Mouse (Mus musculus): ENCODE measurements around the gene Dnajc28. TPM values are rescaled to one million over a fixed set of nuclear protein-coding genes. Genes with fewer than 3 reads are reported as not detected.

The Dnajc28 gene
- polyA plus RNA-seq, 1 experiment = 7.5 TPM

DNA sequence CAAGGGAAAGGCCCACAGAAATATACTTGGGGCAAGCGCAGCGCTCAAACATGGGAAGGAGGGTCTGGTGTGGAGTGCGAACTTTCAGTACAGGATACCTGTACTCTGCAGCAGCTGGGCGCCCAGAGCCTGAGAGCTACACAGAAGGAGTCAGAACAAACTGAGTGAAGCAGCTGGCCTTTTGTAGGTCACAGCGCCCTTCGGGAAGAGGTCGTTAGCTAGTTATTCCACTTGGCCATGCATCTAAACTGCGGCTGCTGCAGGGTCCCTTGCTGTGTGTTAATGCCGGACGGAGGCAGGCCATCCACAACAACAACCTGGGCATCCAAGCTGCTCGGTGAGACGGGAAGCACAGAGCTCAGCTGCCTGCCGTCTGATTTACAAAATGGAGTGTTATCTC lies 43.7 kb downstream of the Dnajc28 start:
- H3K27ac ChIP-seq (ENCODE audit: insufficient read depth, low read depth, low read length) = no peak overlapping the region
- H3K4me1 ChIP-seq (ENCODE audit: control insufficient read depth, insufficient read depth, low read length) = peaks cover 5% of the 10 kb centered on the region
- TF ChIP-seq POLR2A (IDR thresholded peaks at IDR 0.05; ENCODE audit: borderline replicate concordance, low read depth, low read length) (no peak), CTCF (IDR thresholded peaks at IDR 0.05; ENCODE audit: low read depth, low read length) (no peak)
- no peak overlapping the region for H3K4me3 ChIP-seq (ENCODE audit: insufficient read depth, low read length)

- no peak overlapping the region for H3K4me3 ChIP-seq (ENCODE audit: insufficient read depth, low read length)
- H3K27ac ChIP-seq (ENCODE audit: insufficient read depth, low read depth, low read length) = no peak overlapping the region
- peaks cover 2% of the 10 kb centered on the region; the same call in 1 of the 2 replicates for H3K4me1 ChIP-seq (ENCODE audit: control insufficient read depth, insufficient read depth, low read length)
- no peak for TF ChIP-seq POLR2A (IDR thresholded peaks at IDR 0.05; ENCODE audit: borderline replicate concordance, low read depth, low read length)
- TF ChIP-seq CTCF (IDR thresholded peaks at IDR 0.05; ENCODE audit: low read depth, low read length) = no peak
Measured at GRCm38 (mm10) chr16:91571105-91571504, 47.7 kb downstream of the Dnajc28 start.

DNA sequence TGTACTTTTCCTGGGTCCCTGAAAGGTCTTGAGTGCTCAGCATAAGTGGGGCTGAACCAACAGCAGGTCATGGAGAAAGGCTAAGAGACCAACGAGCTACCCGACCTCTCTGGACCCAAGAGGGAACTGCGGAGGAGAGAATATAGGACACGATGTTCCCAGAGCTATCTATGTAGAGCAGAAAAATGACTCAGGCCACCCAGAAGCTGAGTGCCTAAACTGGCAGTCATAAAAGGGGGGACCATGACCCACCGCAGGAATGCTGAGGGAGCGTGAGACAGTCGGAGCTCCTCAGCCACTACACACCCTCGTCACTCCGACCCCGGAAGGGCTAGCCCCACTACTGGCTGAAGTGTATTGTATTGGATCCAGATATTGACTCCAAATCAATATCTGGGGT lies 49.9 kb downstream of the Dnajc28 start:
- TF ChIP-seq CTCF (IDR thresholded peaks at IDR 0.05; ENCODE audit: low read depth, low read length) = no peak
- no peak for TF ChIP-seq POLR2A (IDR thresholded peaks at IDR 0.05; ENCODE audit: borderline replicate concordance, low read depth, low read length)
- H3K4me3 ChIP-seq (ENCODE audit: insufficient read depth, low read length) = no peak overlapping the region
- H3K27ac ChIP-seq (ENCODE audit: insufficient read depth, low read depth, low read length) = no peak overlapping the region
- H3K4me1 ChIP-seq (ENCODE audit: control insufficient read depth, insufficient read depth, low read length) = peaks cover 2% of the 10 kb centered on the region; the same call in 1 of the 2 replicates

GRCm38 (mm10) chr16:91566002-91566401 lies 52.8 kb downstream of the Dnajc28 start:
- no peak overlapping the region for H3K4me3 ChIP-seq (ENCODE audit: insufficient read depth, low read length)
- no peak overlapping the region for H3K27ac ChIP-seq (ENCODE audit: insufficient read depth, low read depth, low read length)
- H3K4me1 ChIP-seq (ENCODE audit: control insufficient read depth, insufficient read depth, low read length) = peaks cover 24% of the 10 kb centered on the region
- TF ChIP-seq CTCF (IDR thresholded peaks at IDR 0.05; ENCODE audit: low read depth, low read length) (no peak), POLR2A (IDR thresholded peaks at IDR 0.05; ENCODE audit: borderline replicate concordance, low read depth, low read length) (no peak)

GRCm38 (mm10) chr16:91565292-91565951 lies 53.4 kb downstream of the Dnajc28 start:
- Histone ChIP-seq H3K27ac (ENCODE audit: insufficient read depth, low read depth, low read length) (no peak overlapping the region), H3K4me3 (ENCODE audit: insufficient read depth, low read length) (no peak overlapping the region), H3K4me1 (ENCODE audit: control insufficient read depth, insufficient read depth, low read length) (peaks cover 27% of the 10 kb centered on the region)
- TF ChIP-seq CTCF (IDR thresholded peaks at IDR 0.05; ENCODE audit: low read depth, low read length) = no peak
- TF ChIP-seq POLR2A (IDR thresholded peaks at IDR 0.05; ENCODE audit: borderline replicate concordance, low read depth, low read length) = no peak

- TF ChIP-seq POLR2A (IDR thresholded peaks at IDR 0.05; ENCODE audit: borderline replicate concordance, low read depth, low read length) = no peak
- Histone ChIP-seq H3K4me1 (ENCODE audit: control insufficient read depth, insufficient read depth, low read length) (peaks cover 28% of the 10 kb centered on the region), H3K4me3 (ENCODE audit: insufficient read depth, low read length) (no peak overlapping the region), H3K27ac (ENCODE audit: insufficient read depth, low read depth, low read length) (no peak overlapping the region)
Measured at GRCm38 (mm10) chr16:91564580-91565291, 54.1 kb downstream of the Dnajc28 start.

Other genes starting within 250 kb of the Dnajc28 start
- 237 and 238 TPM in 2 replicates for gene Ifnar2, start 246.2 kb downstream of the Dnajc28 start, polyA plus RNA-seq (2012; ENCODE audit: insufficient read depth, insufficient read length, missing spikeins)
- gene Gm21970, start 227.3 kb downstream of the Dnajc28 start, polyA plus RNA-seq (2012; ENCODE audit: insufficient read depth, insufficient read length, missing spikeins) = not detected in 2 replicates
- 345 and 358 TPM in 2 replicates for gene Il10rb, start 212.9 kb downstream of the Dnajc28 start, polyA plus RNA-seq (2012; ENCODE audit: insufficient read depth, insufficient read length, missing spikeins)
- 89.1 and 92.5 TPM in 2 replicates for gene Ifnar1, start 133.8 kb downstream of the Dnajc28 start, polyA plus RNA-seq (2012; ENCODE audit: insufficient read depth, insufficient read length, missing spikeins)
- 193 and 222 TPM in 2 replicates for gene Ifngr2, start 72.0 kb downstream of the Dnajc28 start, polyA plus RNA-seq (2012; ENCODE audit: insufficient read depth, insufficient read length, missing spikeins)
- gene Tmem50b, start 21.2 kb downstream of the Dnajc28 start, polyA plus RNA-seq (2012; ENCODE audit: insufficient read depth, insufficient read length, missing spikeins) = 78.7 and 80.3 TPM in 2 replicates
- 27.6 and 31.6 TPM in 2 replicates for gene Gart, start 27.9 kb upstream of the Dnajc28 start, polyA plus RNA-seq (2012; ENCODE audit: insufficient read depth, insufficient read length, missing spikeins)
- gene Son, start 28.5 kb upstream of the Dnajc28 start, polyA plus RNA-seq (2012; ENCODE audit: insufficient read depth, insufficient read length, missing spikeins) = 237 and 238 TPM in 2 replicates
- gene Donson, start 69.7 kb upstream of the Dnajc28 start, polyA plus RNA-seq (2012; ENCODE audit: insufficient read depth, insufficient read length, missing spikeins) = 12.2 and 14.5 TPM in 2 replicates
- gene Cryzl1, start 109.9 kb upstream of the Dnajc28 start, polyA plus RNA-seq (2012; ENCODE audit: insufficient read depth, insufficient read length, missing spikeins) = 55.0 and 61.5 TPM in 2 replicates
- 110 and 130 TPM in 2 replicates for gene Itsn1, start 110.3 kb upstream of the Dnajc28 start, polyA plus RNA-seq (2012; ENCODE audit: insufficient read depth, insufficient read length, missing spikeins)

All from bone marrow macrophage, adult 2 months (primary cell).